Mouse (Mus musculus) liver, embryonic 14.5 days (tissue): ENCODE data around the gene Sftpa1.
A peak's percentile ranks its signal among the peaks of the same experiment; 100 is the strongest.

Experiments used
- CTCF ChIP-seq: IDR thresholded peaks from 2 replicates; pipeline ENCODE4 v1.5.1; 2016; ENCODE audit warnings: antibody characterized with exemption, low read depth, control low read depth
- EP300 ChIP-seq: IDR thresholded peaks from 2 replicates; pipeline ENCODE4 v1.6.1; 2016; ENCODE audit warnings: antibody characterized with exemption, low read depth

- TF ChIP-seq CTCF (peak; percentile 57), EP300 (no peak)
Measured at GRCm38 (mm10) chr14:41127997-41128396, 3.6 kb upstream of the Sftpa1 start.
